Mouse (Mus musculus): ENCODE data around the gene Golga5. TPM values are rescaled to one million over a fixed set of nuclear protein-coding genes. Genes with fewer than 3 reads are reported as not detected.

Gene Golga5
- polyA plus RNA-seq, 1 experiment from 2014 or later: 35.5 TPM

DNA sequence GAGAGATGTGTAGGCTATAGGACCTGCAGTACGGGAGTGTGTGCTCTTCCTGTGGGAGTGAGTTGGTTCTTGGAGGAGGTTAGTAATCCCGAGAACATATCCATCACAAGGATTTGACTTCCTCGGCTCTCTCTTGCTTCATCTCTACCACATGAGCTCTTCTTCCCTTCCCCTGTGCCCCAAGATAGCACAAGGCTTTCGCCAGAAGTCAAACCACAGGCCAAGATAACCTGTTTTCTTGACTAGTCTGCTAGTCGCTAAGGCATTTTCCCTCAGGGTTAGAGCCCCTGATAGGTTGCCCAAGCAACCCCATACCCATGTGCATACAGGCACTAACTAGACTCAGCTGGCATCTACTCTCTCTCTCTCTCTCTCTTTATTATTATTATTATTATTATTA, 25.3 kb upstream of the Golga5 start:
- ATAC-seq (no peak), DNase-seq (ENCODE audit: low read depth, low spot score) (no peak)
- ChIA-PET POLR2A (no interaction called here), CTCF (no interaction called here)
- TF ChIP-seq CTCF (IDR thresholded peaks at IDR 0.05): no peak
- in situ Hi-C loops (cut with MboI; ENCODE audit: low pct_unique_long_range_greater_than_20kb): no loop called here
- no peaks in the 10 kb centered on the region for H3K27me3 ChIP-seq

DNA sequence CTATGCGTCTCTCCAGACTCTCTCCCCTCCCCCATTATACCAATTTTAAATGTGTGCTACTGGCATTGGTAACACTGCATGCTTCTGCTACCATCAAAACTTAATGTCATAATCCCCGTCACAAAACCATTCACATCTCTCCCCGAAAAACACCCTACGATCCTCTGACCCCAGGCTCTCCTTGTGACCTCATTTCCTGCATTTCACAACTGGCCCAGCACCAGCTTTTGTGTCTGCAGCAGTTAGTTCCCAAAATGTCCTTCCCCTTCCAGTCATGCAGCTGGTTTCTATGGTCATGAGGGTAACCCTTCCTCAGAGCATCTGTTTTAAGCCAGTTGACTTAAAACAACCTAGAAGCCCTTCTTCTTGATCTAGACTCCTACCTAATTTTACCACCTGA, 23.5 kb upstream of the Golga5 start:
- POLR2A ChIA-PET: no interaction called here
- DNase-seq (ENCODE audit: low read depth, low spot score) (no peak), ATAC-seq (no peak)
- CTCF ChIA-PET: no interaction called here
- no peak for TF ChIP-seq CTCF (IDR thresholded peaks at IDR 0.05)
- H3K27me3 ChIP-seq: no peaks in the 10 kb centered on the region
- in situ Hi-C loops (cut with MboI; ENCODE audit: low pct_unique_long_range_greater_than_20kb): no loop called here

DNA sequence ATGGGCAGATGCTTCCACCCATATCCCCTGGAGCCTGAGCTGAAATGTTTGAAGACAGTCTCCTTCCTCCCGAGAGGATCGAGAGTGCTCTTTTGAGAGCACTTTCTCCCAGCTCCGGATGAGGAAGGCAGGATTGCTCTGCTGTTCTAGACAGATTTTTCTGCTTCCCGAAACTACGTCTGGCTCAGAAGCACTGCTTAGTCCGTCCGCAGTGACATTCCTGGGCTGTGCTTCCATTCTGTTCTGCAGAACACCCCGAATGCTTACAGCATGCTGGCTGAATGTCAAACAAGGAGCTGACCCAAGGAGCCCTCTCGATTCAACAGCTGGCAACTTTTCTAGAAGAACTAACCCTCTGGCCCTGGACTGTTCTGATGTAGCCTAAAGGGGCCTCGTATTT, 18.5 kb upstream of the Golga5 start:
- in situ Hi-C loops (cut with MboI; ENCODE audit: low pct_unique_long_range_greater_than_20kb): no loop called here
- POLR2A ChIA-PET: interaction anchor here (0.8 to 1.2 kb wide), 2 partner anchors 9 to 37 kb away, joined by 3 read pairs; no protein-coding TSS in a partner anchor
- TF ChIP-seq CTCF (IDR thresholded peaks at IDR 0.05): no peak
- no peaks in the 10 kb centered on the region for H3K27me3 ChIP-seq
- CTCF ChIA-PET: interaction anchor here (1.4 to 3.9 kb wide), 3 partner anchors 10 to 14 kb away, joined by 4 to 18 read pairs (median 7); partner anchors contain the start of gene Lgmn
- DNase-seq (ENCODE audit: low read depth, low spot score) (no peak), ATAC-seq (no peak)

DNA sequence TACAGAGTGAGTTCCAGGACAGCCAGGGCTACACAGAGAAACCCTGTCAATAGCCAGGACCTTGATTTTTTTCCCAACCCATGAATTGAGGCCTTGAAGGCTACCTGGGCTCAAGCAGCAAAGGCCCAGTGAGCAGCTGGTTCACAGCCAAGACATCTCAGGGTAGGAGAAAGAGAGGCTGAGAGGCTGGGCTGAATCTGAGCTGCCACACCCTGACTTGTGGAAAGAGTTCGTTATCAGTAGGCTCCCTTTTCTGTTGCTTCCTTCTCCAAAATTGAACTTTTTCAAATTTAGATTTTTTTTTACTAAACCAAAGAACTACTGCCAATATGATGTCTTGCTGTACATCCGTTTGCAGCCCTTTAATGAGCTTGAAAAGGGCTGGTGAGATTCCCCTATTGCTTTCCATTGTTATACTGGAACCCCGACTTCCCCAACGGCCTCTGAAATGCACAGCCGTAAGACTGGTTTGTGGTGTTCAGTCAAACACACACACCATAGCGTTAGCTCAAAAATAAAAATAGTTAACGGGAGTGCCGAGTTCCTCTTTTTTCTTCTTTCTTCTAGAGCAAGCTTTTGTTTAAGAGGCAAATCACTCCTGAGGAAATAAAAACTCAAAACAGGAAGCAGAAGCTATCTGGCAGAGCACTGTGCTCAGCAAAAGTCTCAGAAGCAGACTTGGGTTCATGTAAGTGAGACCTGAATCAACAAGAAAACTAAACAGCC, 17.6 kb upstream of the Golga5 start:
- ATAC-seq: no peak
- H3K27me3 ChIP-seq: no peaks in the 10 kb centered on the region
- ChIA-PET POLR2A (interaction anchor here (0.7 to 1.2 kb wide), 4 partner anchors 10 to 198 kb away, joined by 3 to 4 read pairs (median 3); no protein-coding TSS in a partner anchor), CTCF (interaction anchor here (2.2 to 3.9 kb wide), 2 partner anchors 11 to 13 kb away, joined by 7 to 18 read pairs; partner anchors contain the start of gene Lgmn)
- no peak for DNase-seq (ENCODE audit: low read depth, low spot score)
- TF ChIP-seq CTCF (IDR thresholded peaks at IDR 0.05): no peak
- in situ Hi-C loops (cut with MboI; ENCODE audit: low pct_unique_long_range_greater_than_20kb): no loop called here

DNA sequence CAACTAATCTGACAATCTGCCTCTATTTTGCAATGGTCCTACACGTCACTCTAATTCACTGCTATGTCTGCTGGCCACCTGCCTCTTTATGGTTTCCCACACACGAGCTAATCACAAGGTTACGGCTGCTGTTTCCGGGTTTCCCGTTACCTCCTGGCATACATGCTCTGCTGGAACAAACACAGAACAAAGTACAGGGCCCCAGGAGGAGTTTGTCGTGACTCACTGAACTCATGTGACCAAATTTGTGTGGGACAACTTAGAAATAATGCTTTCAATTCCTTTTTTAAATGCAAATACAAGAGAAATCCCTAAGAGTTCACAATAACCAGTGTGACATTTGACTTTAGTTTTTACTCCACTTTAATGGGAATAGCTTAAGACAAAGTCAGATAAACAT, 15.4 kb upstream of the Golga5 start:
- peak; percentile 47 for ATAC-seq
- POLR2A ChIA-PET: interaction anchor here (0.6 to 1.4 kb wide), 2 partner anchors 14 to 63 kb away, joined by 3 to 6 read pairs; partner anchors contain the start of gene Lgmn

DNA sequence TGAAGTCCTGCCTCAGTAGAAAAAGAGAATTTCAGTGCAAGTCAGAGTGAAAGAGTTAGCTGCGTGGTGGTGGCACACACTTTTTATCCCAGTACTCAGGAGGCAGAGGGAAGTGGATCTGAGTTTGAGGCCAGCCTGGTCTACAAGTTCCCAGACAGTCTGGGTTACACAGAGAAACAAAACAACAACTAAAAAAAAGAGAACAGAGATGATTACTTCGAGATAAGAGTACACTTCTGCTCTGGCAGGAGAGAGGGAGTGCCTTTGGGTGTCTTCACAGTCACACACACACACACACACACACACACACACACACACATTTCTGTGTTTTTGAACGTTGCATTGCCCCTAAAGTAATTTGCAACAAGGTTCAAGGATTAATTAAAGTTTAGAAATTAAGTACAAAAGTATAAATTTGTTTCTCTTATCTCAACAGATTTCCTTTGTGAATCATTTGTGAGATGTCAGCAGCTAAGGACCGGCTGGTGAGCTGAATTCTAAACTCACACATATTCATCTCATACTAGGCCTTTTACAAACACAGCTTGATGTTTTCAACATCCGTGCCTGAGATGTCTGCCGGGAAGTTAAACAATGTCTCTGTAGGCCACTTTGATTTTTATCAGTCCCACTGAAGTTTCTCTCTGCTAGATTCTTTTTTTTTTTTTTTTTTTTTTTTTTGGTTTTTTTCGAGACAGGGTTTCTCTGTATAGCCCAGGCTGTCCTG, 12.3 kb upstream of the Golga5 start:
- CTCF ChIA-PET: interaction anchor here (4.1 kb wide), 1 partner anchor 64 kb away, joined by 19 read pairs; no protein-coding TSS in a partner anchor
- H3K27me3 ChIP-seq: no peaks in the 10 kb centered on the region
- DNase-seq (ENCODE audit: low read depth, low spot score): no peak
- in situ Hi-C loops (cut with MboI; ENCODE audit: low pct_unique_long_range_greater_than_20kb): loop anchor here (5.0 kb wide), 1 partner anchor 59 kb away; no protein-coding TSS in a partner anchor
- no peak for TF ChIP-seq CTCF (IDR thresholded peaks at IDR 0.05)
- POLR2A ChIA-PET: no interaction called here
- ATAC-seq: no peak

More for the DNA sequence above, 15.4 kb upstream of the Golga5 start:
- DNase-seq (ENCODE audit: low read depth, low spot score): peak; percentile 43
- CTCF ChIA-PET: interaction anchor here (1.1 to 4.1 kb wide), 4 partner anchors 13 to 61 kb away, joined by 3 to 19 read pairs (median 3); partner anchors contain the start of gene Lgmn
- H3K27me3 ChIP-seq: no peaks in the 10 kb centered on the region
- in situ Hi-C loops (cut with MboI; ENCODE audit: low pct_unique_long_range_greater_than_20kb): no loop called here
- TF ChIP-seq CTCF (IDR thresholded peaks at IDR 0.05): no peak

DNA sequence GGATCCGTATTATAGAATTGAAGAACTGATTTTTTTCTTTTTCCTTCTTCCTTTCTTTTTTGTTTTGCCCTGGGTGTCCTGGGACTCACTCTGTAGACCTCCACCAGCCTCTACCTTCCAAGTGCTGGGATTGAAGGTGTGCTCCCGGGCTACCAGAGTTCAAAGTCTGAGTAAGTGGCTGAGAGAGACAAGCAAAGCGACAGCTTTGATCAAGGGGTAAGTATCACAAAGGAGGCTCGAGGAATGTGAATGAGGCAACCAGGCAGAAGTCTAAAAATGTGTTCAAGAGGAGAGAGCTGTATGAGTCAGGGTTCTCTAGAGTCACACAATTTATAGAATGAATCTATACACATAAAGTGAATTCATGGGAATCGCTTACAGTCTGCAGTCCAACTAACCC, 8.9 kb upstream of the Golga5 start:
- TF ChIP-seq CTCF (IDR thresholded peaks at IDR 0.05): no peak
- ATAC-seq (no peak), DNase-seq (ENCODE audit: low read depth, low spot score) (no peak)
- in situ Hi-C loops (cut with MboI; ENCODE audit: low pct_unique_long_range_greater_than_20kb): loop anchor here (10.0 kb wide), 2 partner anchors 175 to 475 kb away; partner anchors contain the start of gene Rin3
- H3K27me3 ChIP-seq: no peaks in the 10 kb centered on the region
- ChIA-PET POLR2A (interaction anchor here (1.7 kb wide), 1 partner anchor 68 kb away, joined by 10 read pairs; no protein-coding TSS in a partner anchor), CTCF (interaction anchor here (1.2 to 7.0 kb wide), 3 partner anchors 45 to 73 kb away, joined by 6 to 78 read pairs (median 13); no protein-coding TSS in a partner anchor)

DNA sequence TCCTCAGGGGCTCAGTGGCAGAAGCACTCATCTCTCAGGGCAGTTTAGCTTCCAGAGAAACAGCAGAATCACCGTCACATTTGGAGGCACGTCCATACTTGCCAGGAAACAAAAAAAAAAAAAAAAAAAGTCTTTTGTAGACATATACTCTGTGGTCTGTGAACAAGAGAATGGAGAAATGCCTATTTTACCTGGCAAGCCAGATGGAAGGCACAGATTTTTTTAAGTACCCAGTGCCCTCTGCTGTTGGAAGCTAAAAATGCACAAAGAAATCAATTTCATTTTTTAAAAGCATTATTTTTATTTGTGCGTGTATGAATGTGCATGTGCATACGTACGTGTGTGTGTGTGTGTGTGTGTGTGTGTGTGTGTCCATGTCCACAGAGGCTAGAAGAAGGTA, 7.8 kb upstream of the Golga5 start:
- in situ Hi-C loops (cut with MboI; ENCODE audit: low pct_unique_long_range_greater_than_20kb): loop anchor here (10.0 kb wide), 2 partner anchors 176 to 476 kb away; partner anchors contain the start of gene Rin3
- DNase-seq (ENCODE audit: low read depth, low spot score) (no peak), ATAC-seq (no peak)
- TF ChIP-seq CTCF (IDR thresholded peaks at IDR 0.05): peak; percentile 64
- H3K27me3 ChIP-seq: no peaks in the 10 kb centered on the region
- POLR2A ChIA-PET: interaction anchor here (0.6 to 1.7 kb wide), 8 partner anchors 22 to 1080 kb away, joined by 3 to 10 read pairs (median 3); partner anchors contain the start of gene Lgmn
- CTCF ChIA-PET: interaction anchor here (0.7 to 7.0 kb wide), 10 partner anchors 11 to 100 kb away, joined by 3 to 78 read pairs (median 4); partner anchors contain the start of gene Lgmn

DNA sequence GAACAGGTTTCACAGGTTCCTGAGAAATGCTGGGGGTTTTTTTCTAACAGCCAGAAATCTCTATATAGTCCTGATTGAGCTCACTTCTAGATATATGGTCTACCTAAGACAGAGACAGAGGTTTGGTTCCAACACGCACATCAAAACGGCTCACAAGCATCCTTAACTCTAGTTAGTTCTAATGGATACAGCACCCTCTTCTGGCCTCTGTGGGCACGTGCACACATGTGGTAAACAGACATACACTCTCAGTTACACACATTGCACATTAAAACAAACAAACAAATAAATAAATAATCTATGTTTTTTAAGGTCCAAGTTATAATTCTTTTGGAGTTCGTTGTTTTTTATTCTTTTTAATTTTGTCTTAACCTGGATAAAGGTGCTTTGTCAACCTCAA, 4.3 kb upstream of the Golga5 start:
- DNase-seq (ENCODE audit: low read depth, low spot score) (no peak), ATAC-seq (no peak)
- CTCF ChIA-PET: interaction anchor here (2.7 to 7.0 kb wide), 2 partner anchors 14 to 73 kb away, joined by 7 to 78 read pairs; no protein-coding TSS in a partner anchor
- no peaks in the 10 kb centered on the region for H3K27me3 ChIP-seq
- peak; percentile 35 for TF ChIP-seq CTCF (IDR thresholded peaks at IDR 0.05)
- in situ Hi-C loops (cut with MboI; ENCODE audit: low pct_unique_long_range_greater_than_20kb): loop anchor here (10.0 kb wide), 2 partner anchors 180 to 480 kb away; partner anchors contain the start of gene Rin3
- POLR2A ChIA-PET: interaction anchor here (0.6 kb wide), 1 partner anchor 197 kb away, joined by 4 read pairs; no protein-coding TSS in a partner anchor

DNA sequence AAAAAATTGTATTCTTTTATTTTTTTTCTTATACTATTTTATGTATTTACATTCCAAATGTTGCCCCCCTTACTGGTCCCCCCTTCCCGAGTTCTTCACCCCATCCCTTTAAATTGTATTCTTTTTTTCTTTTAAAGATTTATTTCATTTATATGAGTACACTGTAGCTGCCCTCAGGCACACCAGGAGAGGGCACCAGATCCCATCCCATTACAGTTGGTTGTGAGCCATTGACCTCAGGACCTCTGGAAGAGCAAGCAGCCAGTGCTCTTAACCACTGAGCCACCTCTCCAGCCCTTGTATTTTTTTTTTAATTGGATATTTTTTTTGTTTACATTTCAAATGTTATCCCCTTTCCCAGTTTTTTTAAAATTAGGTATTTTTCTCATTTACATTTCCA, 799 bp upstream of the Golga5 start:
- DNase-seq (ENCODE audit: low read depth, low spot score) (no peak), ATAC-seq (no peak)
- ChIA-PET CTCF (interaction anchor here (0.7 to 2.1 kb wide), 2 partner anchors 50 to 252 kb away, joined by 3 to 4 read pairs; no protein-coding TSS in a partner anchor), POLR2A (no interaction called here)
- no peaks in the 10 kb centered on the region for H3K27me3 ChIP-seq
- in situ Hi-C loops (cut with MboI; ENCODE audit: low pct_unique_long_range_greater_than_20kb): loop anchor here (10.0 kb wide), 2 partner anchors 183 to 483 kb away; partner anchors contain the start of gene Rin3
- TF ChIP-seq CTCF (IDR thresholded peaks at IDR 0.05): peak; percentile 43

Measured in Patski (cell line).